Mouse (Mus musculus) thymus, adult 2 months (tissue): Measurements from ENCODE around the gene Ptgds.

Source experiments
- CTCF ChIP-seq: fragments of 200-500 bp; IDR thresholded peaks from 2 replicates; pipeline ENCODE4 v1.5.1; 2012; ENCODE audit warnings: mild to moderate bottlenecking, control low read depth, low read length, moderate library complexity, borderline replicate concordance; ENCODE audit not compliant: control insufficient read depth, poor library complexity, insufficient read depth; ENCODE audit errors: extremely low read depth
- POLR2A ChIP-seq: fragments of 200-500 bp; IDR thresholded peaks from 2 replicates; pipeline ENCODE4 v1.6.1; 2012; ENCODE audit warnings: mild to moderate bottlenecking, low read length, control low read depth, moderate library complexity; ENCODE audit not compliant: control insufficient read depth, poor library complexity, insufficient read depth; ENCODE audit errors: extremely low read depth

- TF ChIP-seq POLR2A = no peak
- TF ChIP-seq CTCF = no peak
Measured at GRCm38 (mm10) chr2:25467606-25468303, 2.1 kb downstream of the Ptgds start.
